Mouse (Mus musculus): Measurements from ENCODE around the gene Zscan4-ps2. TPM values are rescaled to one million over a fixed set of nuclear protein-coding genes. Genes with fewer than 3 reads are reported as not detected.
"Not testable (repeated sequence)": the region's sequence is repeated elsewhere in the genome, so short reads cannot be mapped to it uniquely, and the experiment has no call there.

Gene Zscan4-ps2
- not detected for total RNA-seq (2021)
- long read RNA-seq, experiment 1, result 0 reads
- long read RNA-seq, experiment 2, result 0 reads

DNA sequence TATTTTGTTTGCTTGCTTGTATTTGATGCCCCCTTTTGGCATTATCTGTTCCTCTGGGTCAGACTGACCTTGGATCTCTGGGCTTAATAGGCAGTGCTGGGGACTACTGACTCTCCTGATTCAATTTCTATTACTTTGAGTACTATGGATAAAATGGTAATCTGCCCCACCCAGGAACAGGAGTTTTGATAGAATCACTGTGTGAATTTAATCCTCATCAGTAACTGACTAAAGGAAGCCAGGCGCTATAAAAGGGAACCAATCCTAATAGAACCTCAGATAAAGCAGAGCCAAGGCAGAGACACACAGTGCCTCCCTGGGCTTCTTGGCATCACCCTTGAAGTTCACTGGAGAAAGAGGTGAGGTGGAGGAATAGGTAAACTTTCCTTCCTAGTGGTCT, at the start of gene Zscan4-ps2:
TSS of gene Zscan4-ps2 (plus strand) at position 301 of the 400 bp plus-strand sequence.
- not testable (repeated sequence) for DNase-seq

Other genes starting within 250 kb of the Zscan4-ps2 start
- gene Zscan4e, start 203.6 kb upstream of the Zscan4-ps2 start, total RNA-seq (2021), result not detected
- not detected for gene Zscan4f, start 116.4 kb upstream of the Zscan4-ps2 start, total RNA-seq (2021)
- gene Zscan4-ps3, start 95.0 kb downstream of the Zscan4-ps2 start, total RNA-seq (2021), result not detected
- not detected for gene Vmn1r72, start 165.8 kb downstream of the Zscan4-ps2 start, total RNA-seq (2021)
- gene Vmn1r73, start 216.0 kb downstream of the Zscan4-ps2 start, total RNA-seq (2021), result not detected